Mouse (Mus musculus) cerebellum, postnatal 14 days (tissue): ENCODE data around the gene Prss57.
"Not testable (repeated sequence)": the region's sequence is repeated elsewhere in the genome, so short reads cannot be mapped to it uniquely, and the experiment has no call there.

ENCODE experiments used
- DNase-seq, 2 experiments: peaks; one replicate each; pipeline ENCODE4 v3.0.0; 2021; ENCODE audit warnings: mixed read lengths in 2 of 2

Gene Prss57

DNA sequence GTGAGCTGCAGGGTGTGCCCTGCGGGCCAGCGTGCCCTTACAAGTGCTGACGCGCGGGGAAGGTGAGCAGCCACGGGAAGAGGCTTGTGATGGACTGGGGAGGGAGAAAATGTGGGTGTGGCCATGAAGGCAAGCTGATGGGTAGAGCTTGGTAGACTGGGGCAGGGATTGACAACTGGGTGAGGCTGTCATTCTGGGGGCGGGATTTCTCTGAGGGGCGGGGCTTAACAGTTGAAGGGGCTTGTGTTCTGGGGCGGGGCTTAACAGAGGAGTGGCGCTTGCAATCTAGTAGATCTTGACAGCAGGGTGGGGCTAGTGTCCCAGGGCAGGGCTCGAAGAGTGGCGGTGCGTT, 10.1 kb downstream of the Prss57 start:
- DNase-seq: peak in 1 of 2 experiments; percentile 76

DNA sequence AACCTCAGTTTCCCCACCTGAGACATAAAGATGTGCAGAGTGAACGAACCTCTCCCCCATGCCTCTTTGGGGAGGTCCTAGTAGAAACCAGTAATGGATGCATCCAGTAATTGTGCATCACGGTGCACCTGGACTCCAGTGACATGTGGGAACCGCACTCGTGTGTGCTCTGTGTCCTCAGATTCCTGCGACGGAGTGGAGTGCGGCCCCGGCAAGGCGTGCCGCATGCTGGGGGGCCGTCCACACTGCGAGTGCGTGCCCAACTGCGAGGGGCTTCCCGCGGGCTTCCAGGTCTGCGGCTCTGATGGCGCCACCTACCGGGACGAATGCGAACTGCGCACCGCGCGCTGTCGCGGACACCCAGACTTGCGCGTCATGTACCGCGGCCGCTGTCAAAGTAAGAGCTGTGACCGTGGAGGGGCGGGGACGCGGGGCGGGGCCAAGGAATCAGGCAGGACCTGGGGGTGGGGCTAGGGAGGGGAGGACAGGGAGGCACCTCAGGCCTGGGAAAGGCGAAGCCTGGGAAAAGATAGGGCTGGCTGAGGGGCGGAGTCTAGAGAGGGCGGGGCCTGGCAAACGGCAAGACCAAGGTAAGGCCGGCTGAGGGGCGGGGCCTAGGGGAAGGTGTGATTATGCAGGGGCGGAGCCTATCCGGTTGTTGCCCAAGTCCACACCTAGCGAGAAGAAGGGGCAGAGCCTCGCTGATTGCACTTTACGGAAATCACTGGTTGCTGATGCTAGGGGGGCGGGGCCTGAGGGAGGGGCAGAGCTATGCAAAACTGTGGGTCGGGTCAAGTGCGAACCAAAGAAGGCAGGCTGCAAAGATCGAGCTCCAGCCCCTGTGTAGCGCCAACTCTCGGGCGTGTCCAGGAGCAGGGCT, 10.7 kb downstream of the Prss57 start:
- peak; percentile 98 for DNase-seq

DNA sequence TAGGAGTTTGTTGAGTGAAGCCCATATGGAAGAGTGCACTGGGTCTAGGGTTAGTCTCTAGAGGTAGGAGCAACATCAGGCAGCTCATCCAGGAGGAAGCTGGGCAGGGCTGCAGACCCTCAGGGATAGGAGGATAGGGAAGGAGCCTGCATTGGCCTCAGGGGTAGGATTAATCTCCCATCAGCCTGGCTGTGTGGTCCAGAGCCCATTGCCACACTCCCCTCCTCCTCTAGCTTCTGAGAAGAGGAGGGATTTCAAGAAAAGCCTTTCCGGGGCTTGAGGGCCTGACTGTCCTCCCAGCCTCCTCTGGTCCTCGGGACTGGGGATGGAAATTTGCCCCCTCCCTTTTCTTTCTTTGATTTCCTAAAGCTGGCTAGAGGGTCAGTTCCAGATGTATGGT, 11.6 kb downstream of the Prss57 start:
- no peak for DNase-seq

DNA sequence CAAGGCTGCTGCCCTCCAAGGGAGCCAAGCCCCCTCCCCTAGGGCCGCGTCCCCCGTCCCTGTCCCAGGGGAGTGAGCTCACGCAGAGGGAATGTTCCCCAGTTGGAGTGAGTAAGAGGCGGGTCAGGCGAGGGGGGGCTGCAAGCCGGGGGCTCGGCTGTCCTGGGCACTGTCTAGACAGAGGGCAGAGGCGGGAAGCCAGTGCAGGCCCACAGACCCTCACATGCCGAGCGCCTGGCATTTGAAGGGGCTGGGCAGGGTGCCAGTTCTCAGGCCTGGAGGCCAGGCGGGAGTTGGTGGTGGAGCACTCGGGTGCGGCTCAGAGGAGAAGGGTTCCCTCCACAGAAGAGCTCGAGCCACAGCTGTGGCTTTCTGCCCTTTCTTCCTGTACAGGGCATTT, 12.8 kb downstream of the Prss57 start:
- DNase-seq: peak; percentile 67 to 80

DNA sequence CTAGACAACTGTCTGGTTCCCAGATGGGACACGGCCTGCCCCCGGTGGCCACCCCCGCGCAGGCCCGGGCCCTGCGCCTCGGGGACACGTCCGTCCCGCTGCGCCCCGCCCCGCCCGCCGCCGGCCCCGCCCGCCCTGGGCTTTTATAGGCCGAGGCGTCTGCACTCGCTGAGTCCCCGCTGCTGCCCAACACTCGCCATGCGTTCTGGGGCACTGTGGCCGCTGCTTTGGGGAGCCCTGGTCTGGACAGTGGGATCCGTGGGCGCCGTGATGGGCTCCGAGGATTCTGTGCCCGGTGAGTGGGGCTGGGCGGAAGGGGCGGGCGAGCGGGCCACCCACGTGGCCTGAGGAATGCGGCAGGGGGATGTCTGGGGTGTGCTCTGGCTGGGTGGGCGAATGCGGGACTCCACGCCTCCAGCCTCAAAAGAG, 13.6 kb downstream of the Prss57 start, which contains the start of gene Fstl3:
Fstl3 (plus strand) TSS at position 170 of the 429 bp plus-strand sequence.
- no peak for DNase-seq

DNA sequence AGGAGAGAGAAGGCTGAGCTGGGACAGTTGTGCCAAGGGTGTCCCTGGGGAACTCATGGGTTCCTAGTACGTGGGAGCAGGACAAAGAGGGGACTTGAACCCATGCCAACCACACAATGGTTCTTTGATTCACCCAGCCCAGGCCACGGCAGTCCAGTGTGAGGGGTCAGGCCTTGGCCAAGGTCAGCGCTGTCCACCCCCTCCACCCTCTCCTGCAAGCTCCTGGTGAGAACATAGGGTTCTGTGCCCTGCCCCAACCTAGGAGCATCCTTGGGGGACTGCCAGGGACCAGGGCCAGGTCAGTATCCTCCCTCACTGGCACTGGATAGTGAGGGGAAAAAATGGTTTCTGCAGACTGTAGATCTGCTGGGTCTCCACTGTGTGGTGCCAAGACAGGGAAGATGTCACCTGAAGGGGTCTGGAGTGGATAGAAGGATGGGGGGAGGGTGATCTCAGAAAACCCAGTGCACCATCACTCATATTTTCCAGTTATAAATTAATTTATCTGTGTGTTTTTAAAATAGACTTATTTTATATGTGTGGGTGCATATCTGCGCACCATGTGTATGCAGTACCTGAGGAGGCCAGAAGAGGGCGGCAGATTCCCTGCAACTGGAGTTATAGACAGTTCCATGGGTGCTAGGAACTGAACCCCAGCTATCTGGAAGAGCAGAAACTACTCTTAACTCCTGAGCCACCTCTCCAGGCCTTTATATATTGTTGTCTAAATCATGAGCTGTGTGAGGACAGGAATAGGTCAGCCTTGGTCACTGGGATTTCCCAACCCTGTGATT, 16.1 kb downstream of the Prss57 start:
- DNase-seq: no peak

DNA sequence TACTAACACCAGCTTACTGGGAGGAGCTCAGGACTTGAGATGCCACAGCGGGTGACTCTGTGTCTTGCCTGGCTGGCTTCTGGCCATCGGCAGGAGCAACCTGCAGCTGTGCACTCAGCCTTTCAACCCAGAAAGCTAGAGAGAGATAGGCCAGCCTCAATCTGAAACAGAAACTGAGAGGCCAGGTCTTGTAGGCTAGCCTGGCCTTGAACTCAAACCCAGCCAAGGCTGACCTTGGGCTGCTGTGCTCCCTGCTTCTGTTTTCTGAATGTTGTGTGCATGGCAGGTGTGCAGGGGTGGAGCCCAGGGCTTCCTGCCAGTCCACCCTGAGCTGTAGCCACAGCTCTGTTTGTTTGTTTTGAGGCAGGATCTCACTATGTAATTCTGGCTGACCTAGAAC, 17.6 kb downstream of the Prss57 start:
- DNase-seq: no peak

DNA sequence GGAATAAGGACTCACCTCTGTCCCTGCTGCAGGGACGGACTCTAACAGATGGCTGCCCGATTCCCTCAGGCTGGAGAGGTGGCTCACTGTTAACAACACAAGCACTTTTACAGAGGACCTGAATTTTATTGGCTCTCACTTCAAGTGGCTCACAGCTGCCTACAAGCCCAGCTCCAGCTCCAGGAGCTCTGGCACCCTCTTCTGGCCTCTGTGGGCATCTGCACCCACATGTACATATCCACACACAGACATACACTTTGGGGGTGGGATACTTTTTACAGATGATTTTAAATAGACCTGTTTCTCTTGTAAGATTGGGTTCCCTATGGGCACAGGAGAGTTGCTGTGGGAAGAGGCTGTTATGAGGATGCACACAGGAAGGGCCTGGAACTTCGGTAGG, 18.4 kb downstream of the Prss57 start:
- no peak for DNase-seq

DNA sequence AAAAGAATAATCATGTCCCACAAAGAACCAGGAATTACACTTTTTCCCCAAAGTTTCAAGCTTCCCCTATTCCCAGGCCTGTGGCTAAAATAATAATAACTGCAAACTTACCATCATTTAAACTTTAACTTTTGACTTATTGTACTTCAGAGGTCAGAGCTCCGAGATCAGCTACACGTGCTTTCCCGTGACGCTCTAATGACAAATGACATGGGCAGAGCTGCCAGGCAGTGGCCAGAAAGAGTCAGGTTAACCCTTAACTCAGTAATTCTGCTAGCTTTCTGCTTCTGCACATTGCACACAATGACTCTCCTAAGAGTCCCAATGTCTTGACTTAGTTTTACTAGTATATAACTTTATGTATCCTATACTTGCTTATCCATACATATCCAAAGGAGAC, 21.4 kb downstream of the Prss57 start:
- no peak for DNase-seq

DNA sequence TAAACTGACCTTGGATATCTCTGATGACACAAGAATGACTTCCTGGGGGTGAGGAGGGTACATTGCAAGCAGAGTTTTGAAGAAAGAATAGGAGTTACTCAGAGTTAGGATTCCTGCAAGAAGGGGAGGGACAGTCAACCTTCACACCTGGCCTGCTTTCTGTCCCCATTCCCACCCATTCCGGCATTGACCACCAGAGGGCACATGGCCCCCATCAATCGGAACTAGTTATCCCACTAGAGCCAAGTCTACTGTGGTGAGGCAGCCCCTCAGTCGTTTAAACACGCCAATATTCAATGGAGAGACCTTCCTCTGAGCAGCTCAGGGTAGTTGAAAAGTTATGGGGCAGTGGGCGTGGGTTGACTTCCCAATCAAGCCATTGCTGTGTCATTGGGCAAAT, 22.4 kb downstream of the Prss57 start:
- DNase-seq: peak; percentile 91 to 92

DNA sequence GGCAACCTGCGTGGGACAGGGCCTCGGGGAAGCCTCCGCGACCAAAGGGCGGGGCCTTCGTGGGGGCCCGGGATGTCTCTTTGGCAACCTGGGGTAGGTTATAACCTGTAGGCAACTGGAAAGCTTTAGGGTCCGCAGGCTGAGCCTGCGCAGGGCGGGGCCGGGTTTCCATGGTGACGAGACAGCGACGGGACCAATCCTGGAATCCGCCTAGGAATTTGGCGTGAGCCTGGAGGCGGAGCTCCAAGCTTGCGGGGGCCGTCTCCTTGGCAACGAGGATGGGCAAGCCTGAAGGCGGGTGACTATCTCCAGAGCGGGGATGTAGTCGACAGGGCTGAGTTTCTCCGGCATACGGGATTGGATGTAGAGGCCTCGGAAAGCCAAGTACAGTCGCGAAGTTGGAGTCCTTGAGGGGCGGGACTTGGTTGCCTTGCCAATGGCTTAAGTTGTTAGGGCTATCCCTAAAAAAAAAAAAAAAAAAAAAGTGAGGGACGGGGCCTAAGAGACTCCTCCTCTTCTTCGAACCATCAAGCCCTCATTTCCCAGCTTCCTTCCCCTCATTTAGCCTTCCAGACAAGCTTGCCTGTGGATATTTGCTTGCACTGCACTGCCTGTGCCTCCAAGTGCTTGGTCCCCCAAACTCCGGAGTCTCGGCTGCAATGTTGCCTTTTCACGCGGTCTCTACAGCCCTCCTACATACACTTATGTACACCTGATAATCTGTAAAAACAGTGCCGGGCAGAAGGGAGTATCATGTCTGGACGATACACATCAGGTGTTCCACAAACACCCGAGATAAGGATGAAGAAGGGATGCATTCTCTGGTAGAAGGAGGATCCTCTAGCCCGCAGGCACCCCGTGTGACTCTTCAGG, 23.2 kb downstream of the Prss57 start:
- peak; percentile 97 to 98 for DNase-seq

DNA sequence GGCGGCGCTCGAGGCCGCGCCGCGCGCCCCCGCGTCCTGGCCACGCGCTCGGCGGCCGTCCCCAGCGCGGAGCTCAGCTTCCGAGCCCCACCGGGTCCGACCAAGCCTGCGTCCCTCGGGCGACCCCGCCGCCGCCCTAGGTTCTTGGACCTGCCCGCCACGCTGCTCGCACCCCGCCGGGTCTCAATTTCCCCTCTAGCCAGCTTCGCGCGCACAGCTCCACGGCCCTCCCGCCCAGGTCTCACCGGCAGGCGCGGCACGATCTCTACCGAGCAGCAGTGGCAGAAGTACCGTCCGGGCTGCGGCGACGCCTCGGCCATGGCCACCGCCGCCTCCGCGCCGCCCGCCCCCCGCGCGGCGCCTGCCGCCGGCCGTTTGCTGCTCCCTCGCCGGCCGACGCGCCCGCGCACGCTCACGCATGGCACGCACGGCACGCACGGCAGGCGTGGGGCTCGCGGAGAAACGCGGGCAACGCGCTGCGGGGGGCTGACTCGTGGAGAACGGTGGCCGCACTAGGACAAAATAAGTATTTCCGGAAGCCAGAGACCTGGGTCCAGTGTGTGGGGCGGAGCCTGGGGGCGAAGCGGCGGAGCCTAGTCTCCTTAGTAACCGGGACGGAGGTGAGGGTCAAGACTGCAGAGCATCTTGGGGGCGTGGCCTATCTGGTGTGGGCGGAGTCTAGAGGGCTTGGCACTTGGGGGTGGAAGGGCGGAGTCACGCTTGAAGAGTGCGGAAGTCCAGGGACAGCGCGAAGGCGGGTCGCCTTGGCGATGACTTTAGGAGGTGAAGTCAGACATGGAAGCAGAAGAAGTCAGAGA, 24.0 kb downstream of the Prss57 start, which contains the start of gene Rnf126:
Rnf126 (minus strand) TSS at position 445 of the 818 bp plus-strand sequence.
- DNase-seq: peak; percentile 100

DNA sequence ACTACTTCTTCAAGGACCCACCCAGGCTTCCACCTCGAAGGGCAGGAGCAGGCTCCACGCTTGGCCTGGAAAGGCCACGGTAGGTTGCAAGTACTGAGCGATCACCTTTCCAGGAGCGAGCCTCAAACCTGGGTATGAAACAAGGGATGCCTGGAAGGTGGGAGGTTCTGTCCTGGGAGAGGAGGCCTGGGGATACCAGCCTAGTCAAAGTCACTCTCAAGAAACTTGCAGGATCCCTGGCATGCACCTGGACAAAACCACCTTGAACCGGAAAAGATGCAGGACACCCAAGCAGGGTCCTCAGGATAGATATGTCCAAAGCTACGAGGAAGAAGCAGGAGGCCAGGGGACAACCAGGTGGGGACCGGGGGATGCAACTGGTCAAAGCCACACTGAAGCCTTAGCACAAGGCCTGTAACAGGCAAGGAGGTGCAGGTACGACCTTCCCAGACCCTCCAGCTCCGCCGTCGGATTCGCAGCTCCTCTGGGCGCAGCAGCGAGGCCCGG, 24.7 kb downstream of the Prss57 start:
- DNase-seq: no peak

DNA sequence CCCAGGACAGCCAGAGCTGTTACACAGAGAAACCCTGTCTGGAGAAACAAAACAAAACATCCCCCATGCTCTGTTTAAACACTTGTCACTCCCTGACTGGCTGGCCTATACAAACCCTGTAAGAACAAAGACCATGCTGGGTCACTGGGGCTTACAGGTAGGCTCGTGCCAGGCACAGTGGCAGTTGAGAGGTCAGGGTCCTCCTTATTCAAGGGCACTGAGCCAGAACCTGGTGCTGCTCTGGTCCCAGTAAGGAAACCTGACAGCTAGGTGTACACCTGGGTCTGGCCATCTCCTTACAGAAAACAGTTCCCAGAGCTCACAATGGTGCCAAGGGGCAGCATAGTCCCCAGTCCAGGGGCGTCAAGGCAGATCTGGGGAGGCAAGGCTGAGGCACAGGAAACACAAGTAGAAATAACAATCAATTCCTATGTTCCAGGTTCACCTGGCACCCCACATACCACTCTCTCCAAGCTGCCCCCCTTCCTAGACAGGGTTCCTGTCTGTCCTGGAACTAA, 25.5 kb downstream of the Prss57 start:
- DNase-seq: no peak

DNA sequence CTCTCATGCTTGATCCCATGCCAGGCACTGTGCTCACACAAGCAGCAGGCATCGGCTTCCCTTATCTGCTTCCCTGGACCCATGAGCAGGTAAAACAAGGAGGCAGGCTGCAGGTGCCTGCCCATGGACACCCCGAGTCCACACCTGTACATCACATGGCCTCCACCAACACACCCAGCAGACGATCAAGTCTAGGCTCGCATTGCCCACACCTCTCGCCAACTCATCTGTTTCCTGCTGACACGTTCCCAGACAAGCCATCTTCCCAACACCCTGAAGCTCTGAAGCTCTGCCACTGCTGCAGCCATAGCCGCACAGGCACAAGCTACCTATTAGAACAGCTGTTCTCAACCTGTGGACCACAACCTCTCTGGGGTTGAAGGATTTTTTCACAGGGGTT, 26.5 kb downstream of the Prss57 start:
- DNase-seq: no peak

DNA sequence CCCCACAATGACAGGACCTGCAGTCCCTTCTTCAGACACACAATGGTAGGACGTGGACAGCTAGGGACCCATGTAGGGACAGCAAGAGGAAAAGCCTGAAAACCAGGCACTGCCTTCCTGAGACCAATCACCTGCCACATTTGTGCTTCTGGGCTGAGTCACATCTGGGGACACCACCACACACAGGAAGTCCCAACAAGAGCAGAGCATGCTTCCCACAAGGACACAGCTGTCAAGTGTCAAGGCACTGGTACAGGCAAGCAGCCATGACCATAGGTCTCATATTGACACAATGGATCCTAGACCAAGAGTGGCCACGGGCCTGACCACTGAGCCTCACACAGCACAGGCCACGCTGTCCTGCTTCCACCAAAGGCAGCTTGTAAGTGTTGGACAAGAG, 27.9 kb downstream of the Prss57 start:
- DNase-seq: no peak

DNA sequence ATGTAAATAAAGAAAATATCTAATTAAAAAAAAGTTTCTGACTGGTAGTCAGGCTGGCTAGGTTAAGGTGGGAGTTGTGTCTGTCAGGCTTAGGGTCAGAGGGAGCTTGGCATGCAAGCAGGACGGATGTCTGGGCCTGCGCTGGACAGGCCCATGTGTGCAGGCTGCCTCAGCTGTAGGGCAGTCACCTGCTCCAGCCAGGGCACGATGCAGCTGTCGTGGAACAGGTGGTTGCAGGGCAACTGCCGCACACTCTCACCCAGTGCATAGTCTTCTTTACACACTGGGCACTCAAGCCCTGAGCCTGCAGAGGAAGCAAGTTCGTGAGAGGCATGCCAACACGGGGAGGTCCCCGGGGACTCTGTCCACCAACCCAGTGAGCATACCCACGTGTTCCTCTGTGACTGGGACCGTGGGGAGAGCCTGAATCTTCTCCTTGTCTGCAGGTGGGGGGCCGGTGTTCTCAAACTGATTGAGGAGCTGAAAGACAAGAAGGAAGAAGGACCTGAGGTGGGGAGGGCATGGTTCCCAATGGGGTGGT, 30.1 kb downstream of the Prss57 start:
- no peak for DNase-seq

DNA sequence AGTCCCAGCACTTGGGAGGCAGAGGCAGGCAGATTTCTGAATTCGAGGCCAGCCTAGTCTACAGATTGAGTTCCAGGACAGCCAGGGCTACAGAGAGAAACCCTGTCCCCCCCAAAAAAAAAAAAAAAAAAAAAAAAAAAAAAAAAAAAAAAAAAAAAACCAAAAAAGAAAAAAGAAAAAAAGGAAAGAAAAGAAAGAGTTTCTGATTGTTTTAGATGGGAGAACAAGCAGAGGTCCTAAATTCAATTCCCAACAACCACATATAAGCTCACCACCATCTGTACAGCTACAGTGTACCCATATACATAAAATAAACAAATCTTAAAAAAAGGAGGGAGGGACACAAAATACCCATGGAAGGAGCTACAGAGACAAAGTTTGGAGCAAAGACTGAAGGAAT, 31.1 kb downstream of the Prss57 start:
- not testable (repeated sequence) for DNase-seq

DNA sequence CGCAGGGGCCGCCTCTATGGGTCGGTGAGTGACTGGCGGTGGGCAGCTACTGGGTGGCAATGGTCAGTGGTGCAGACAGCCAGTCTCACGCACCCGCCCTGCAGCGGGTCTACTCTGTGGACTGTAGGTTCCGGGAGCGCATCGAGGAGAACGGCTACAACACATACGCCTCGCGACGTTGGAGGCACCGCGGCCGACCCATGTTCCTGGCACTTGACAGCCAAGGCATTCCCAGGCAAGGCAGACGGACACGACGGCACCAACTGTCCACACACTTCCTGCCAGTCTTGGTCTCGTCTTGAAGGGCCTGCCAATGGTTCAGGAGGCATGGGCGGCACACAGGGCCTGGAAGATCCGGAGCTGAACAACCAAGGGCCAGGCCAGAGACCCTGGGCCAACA, 34.1 kb downstream of the Prss57 start:
- DNase-seq: no peak

DNA sequence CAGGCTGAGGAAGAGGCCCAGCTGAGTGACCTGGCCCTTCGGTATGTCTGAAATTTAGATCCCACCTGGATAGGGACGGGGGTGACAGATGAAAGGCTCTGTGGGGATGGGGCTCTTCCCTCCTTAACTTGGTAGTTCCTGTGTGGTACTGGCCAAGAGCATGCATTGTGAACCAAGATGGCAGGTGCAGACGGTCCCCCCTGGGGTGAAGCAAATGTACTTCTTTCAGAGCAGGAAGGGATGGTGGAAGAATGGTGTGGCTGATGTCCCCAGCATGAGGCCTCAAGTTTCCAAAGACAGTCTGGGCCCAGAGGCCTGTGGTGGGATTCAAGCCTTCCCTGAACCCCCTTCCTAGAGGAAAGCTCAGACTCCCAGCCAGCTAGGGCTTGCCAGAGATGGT, 34.9 kb downstream of the Prss57 start:
- DNase-seq: no peak

DNA sequence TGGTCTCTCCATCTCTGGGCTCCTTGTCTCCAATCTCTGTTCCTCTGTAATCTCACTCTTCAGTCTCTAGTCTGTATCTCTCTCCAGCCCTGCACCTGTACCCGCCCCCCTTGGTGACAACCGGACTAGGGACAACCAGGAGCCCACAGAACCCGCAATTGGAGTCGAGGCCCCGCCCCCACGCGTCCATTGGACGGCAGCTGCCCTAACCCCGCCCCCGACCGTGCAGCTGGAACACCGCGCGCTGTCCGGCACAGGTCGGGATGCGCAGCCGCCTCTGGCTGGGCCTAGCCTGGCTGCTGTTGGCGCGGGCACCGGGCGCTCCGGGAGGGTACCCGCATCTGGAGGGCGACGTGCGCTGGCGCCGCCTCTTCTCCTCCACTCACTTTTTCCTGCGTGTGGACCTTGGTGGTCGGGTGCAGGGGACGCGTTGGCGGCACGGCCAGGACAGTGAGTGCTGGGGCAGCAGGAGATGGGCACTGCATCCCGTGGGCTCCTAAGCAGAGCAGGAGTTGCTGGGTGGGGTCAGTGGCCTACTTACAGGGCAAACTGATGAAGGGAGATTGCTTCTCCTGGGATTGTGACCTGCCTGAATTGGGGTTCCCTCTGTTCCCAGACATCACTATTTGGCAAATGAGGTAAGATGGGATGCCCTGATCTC, 35.8 kb downstream of the Prss57 start, which contains the start of gene Fgf22:
Fgf22 (plus strand) TSS at position 221 of the 661 bp plus-strand sequence.
- peak; percentile 60 to 73 for DNase-seq
